Mouse (Mus musculus): ENCODE measurements around the gene Zfp455. TPM values are rescaled to one million over a fixed set of nuclear protein-coding genes. Genes with fewer than 3 reads are reported as not detected.
"Not testable (repeated sequence)": the region's sequence is repeated elsewhere in the genome, so short reads cannot be mapped to it uniquely, and the experiment has no call there.

The Zfp455 gene
- polyA plus RNA-seq (2015; fragmentation: Nextera tagmentation; extraction: Ambion mirVana): 1.5 and 1.9 TPM in 2 replicates

DNA sequence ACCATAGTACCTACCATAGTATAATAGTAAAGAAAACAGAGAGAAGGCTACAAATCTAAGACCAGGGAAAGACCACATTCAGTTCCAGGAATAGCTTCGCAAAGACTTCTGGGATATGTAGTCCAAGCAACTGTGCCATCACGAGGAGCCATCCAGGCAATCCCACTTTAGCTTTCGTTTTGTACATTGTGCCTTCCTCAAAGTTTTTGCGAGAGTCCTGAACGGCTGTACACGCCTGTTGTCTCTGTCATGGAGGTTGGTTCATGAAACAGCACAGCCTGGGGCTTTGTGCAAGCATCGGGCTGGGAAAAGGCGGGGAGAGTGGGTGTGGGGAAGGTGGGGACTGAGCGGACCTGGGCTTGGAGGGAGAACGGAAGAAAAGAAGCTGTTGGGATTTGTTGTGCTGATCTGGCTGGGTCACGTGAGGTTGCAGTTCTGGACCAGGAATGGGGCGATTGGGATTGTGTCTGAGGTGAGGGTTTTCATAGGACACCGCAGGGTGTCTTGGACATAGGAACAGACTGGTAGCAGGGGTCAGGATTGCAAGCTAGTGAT is at the start of gene Zfp455:
Gene Zfp455, plus strand, starts transcription at position 167 of the 555 bp plus-strand sequence.
- no peaks in the 10 kb centered on the region for H3K36me3 ChIP-seq
- H3K4me1 ChIP-seq: peaks cover 5% of the 10 kb centered on the region; the same call in 1 of the 2 replicates
- peak within 1 kb of the TSS; percentile 60 for H3K4me2 ChIP-seq
- H3K4me3 ChIP-seq (replicated peaks): peak within 1 kb of the TSS; percentile 75
- ATAC-seq (replicated peaks; ENCODE audit: low FRiP score): peak; percentile 95
- WGBS: 5% methylated on average over 13 of the region's 13 CpGs
- peak within 1 kb of the TSS; percentile 54; the same call in 1 of the 2 replicates for H3K27ac ChIP-seq
- H3K27me3 ChIP-seq: no peaks in the 10 kb centered on the region
- no peaks in the 10 kb centered on the region for H3K9me3 ChIP-seq (replicated peaks)
- H3K9ac ChIP-seq: peak within 1 kb of the TSS; percentile 66

DNA sequence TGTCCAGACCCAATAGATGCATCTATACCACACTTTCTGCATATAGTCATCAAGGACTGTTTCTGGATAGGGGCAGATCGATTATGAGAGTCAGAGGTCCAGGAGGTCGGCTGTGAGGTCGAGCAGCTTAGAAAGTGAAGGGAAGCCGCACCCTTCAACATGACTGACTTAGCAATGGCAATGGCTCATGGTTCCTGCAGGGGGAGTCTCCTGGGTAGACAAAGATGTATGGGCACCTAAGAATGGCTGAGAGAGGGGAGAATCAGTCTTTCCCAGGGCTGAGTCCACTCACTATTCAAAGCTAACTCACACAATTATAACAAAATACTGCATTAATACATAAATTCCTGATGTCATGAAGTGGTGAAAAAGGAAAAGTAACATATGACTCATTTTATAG is 28.2 kb upstream of the Zfp455 start:
- not testable (repeated sequence) for H3K36me3 ChIP-seq; ATAC-seq (replicated peaks; ENCODE audit: low FRiP score); H3K9ac ChIP-seq; H3K27me3 ChIP-seq; H3K4me3 ChIP-seq (replicated peaks); H3K4me2 ChIP-seq; H3K4me1 ChIP-seq; H3K9me3 ChIP-seq (replicated peaks); H3K27ac ChIP-seq
- WGBS: 59% methylated on average over 4 of the region's 4 CpGs

DNA sequence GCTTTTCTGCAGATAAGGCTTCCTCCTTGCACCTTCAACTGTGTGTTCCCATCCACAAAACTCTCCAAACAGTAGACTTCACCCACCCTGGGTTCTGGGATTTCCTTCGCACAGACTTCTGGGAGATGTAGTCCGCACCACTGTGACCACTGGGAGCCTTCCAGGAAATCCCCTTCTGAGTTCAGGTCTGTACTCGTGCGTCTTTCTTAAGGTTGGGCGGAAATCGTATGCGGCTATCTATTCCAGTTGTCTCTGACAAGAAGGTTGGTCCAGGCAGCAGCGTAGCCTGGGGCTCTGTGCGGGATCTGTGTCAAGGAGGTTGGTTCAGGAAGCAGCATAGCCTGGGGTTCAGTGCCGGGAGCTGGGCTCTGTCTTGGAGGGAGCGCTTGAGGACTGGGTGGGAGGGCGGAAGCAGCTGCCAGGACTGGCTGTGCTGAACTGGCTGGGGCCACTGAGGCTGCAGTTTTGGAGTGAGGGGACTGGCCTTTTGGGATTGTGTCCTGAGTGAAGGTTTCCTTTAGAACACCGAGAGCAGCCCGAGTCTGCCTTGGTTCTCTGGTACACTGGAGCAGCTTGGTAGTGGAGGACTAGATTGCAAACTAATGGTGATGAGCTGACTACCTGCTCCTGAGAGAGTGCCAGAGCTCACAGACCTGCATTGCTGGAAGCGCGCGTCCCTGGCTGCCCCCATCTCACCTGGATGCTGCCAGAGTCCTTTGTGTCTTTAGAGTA is 21.1 kb upstream of the Zfp455 start, which contains the start of gene Rsl1:
Gene Rsl1, plus strand, starts transcription at position 192 of the 732 bp plus-strand sequence.
- peak; percentile 100 for ATAC-seq (replicated peaks; ENCODE audit: low FRiP score)
- WGBS: under 1% methylated on average over 17 of the region's 17 CpGs
- peak within 1 kb of the TSS; percentile 76 for H3K4me3 ChIP-seq (replicated peaks)
- H3K4me2 ChIP-seq: peak within 1 kb of the TSS; percentile 66
- not testable (repeated sequence) for H3K9me3 ChIP-seq (replicated peaks); H3K27me3 ChIP-seq; H3K4me1 ChIP-seq
- peak within 1 kb of the TSS; percentile 61 for H3K9ac ChIP-seq
- peak within 1 kb of the TSS; percentile 81 for H3K27ac ChIP-seq
- H3K36me3 ChIP-seq: peaks cover 13% of the 10 kb centered on the region; the same call in 1 of the 2 replicates

DNA sequence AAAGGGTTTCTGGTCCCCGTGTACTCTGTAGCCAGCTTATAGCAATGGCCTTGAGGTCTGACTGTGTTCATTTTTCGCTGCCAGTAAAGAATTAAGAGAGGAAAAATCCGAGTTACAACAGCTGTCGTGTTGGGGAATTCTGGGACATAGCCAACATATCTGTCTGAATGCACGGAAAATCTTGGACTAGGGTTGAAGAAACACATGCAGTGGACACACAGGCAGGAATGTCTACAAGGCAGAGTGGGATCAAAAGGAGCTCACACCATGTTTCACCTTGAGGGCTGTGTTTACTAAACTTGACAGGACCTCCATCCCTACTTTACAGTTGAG is 20.6 kb upstream of the Zfp455 start:
- Histone ChIP-seq H3K27ac (no peak overlapping the region), H3K9ac (peak overlapping the region; percentile 61), H3K4me2 (peak overlapping the region; percentile 66), H3K27me3 (no peaks in the 10 kb centered on the region), H3K9me3 (replicated peaks) (no peaks in the 10 kb centered on the region), H3K36me3 (peaks cover 15% of the 10 kb centered on the region; the same call in 1 of the 2 replicates), H3K4me1 (peaks cover 6% of the 10 kb centered on the region; the same call in 1 of the 2 replicates), H3K4me3 (replicated peaks) (peak overlapping the region; percentile 76)
- ATAC-seq (replicated peaks; ENCODE audit: low FRiP score): no peak
- 18% methylated on average over 5 of the region's 5 CpGs for WGBS

DNA sequence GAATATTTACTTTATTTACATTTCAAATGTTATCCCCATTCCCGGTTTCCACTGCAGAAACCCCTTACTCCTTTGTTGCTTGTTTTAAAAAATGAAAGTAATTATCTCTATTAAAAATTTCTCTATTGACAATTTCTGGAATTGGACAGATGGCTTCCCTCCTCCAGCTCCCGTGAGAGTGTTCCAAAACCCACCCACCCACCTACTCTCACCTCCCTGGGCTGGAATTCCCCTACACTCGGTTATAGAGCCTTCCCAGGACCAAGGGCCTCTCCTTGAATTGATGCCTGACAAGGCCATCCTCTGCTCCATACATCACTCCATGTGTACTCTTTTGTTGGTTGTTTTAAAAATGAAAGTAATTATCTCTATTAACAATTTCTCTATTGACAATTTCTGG is 7.3 kb downstream of the Zfp455 start:
- H3K9ac ChIP-seq: no peak overlapping the region
- H3K27ac ChIP-seq: no peak overlapping the region
- ATAC-seq (replicated peaks; ENCODE audit: low FRiP score): no peak
- H3K4me3 ChIP-seq (replicated peaks): no peak overlapping the region
- no peaks in the 10 kb centered on the region for H3K36me3 ChIP-seq
- WGBS: 80% methylated on average over 3 of the region's 3 CpGs
- no peaks in the 10 kb centered on the region for H3K27me3 ChIP-seq
- no peaks in the 10 kb centered on the region for H3K4me1 ChIP-seq
- H3K9me3 ChIP-seq (replicated peaks): no peaks in the 10 kb centered on the region
- no peak overlapping the region for H3K4me2 ChIP-seq

DNA sequence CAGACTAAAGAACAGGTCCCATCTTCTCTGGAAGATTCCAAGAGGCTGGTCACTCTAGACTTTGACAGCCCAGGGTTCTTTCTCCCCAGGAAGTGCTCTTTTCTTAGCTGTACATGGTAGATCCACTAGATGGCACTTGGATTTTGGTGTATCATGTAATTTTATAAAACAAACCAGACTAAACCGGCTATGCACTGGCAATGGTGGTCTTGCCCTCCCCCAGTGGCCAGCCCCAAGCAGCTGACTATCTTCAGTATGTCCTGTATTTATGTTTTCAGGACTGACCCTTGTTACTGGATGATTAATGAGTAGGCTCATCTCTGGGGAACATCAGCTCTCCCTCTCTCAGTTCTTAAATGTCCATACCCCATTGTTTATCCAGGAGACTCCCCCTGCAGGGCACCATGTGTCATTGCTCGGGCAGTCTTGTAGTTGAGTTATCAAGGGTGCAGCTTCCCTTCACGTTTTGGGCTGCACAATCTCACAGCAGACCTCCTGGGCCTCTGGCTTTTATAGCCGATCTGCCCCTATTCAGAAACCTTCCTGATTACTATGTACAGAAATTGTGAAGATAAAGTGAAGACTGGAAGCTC is 19.8 kb downstream of the Zfp455 start:
- Histone ChIP-seq H3K36me3 (no peaks in the 10 kb centered on the region), H3K27me3 (no peaks in the 10 kb centered on the region), H3K9me3 (replicated peaks) (no peaks in the 10 kb centered on the region), H3K9ac (no peak overlapping the region), H3K4me3 (replicated peaks) (no peak overlapping the region), H3K4me2 (no peak overlapping the region), H3K27ac (no peak overlapping the region), H3K4me1 (no peaks in the 10 kb centered on the region)
- WGBS: 53% methylated on average over 4 of the region's 4 CpGs
- ATAC-seq (replicated peaks; ENCODE audit: low FRiP score): peak; percentile 49

Other genes starting within 250 kb of the Zfp455 start
- 3.3 and 3.4 TPM in 2 replicates for gene Zfp712, start 133.3 kb upstream of the Zfp455 start, polyA plus RNA-seq (2015; fragmentation: Nextera tagmentation; extraction: Ambion mirVana)
- 5.7 and 6.5 TPM in 2 replicates for gene Zfp708, start 96.5 kb upstream of the Zfp455 start, polyA plus RNA-seq (2015; fragmentation: Nextera tagmentation; extraction: Ambion mirVana)
- gene Gm28557, start 85.9 kb upstream of the Zfp455 start, polyA plus RNA-seq (2015; fragmentation: Nextera tagmentation; extraction: Ambion mirVana): 3.5 and 3.7 TPM in 2 replicates
- gene Rslcan18, start 78.2 kb upstream of the Zfp455 start, polyA plus RNA-seq (2015; fragmentation: Nextera tagmentation; extraction: Ambion mirVana): 0.33 and 0.42 TPM in 2 replicates
- gene Zfp759, start 72.8 kb upstream of the Zfp455 start, polyA plus RNA-seq (2015; fragmentation: Nextera tagmentation; extraction: Ambion mirVana): 1.9 and 2.5 TPM in 2 replicates
- gene Rsl1, start 21.3 kb upstream of the Zfp455 start, polyA plus RNA-seq (2015; fragmentation: Nextera tagmentation; extraction: Ambion mirVana): 7.3 TPM in 2 replicates
- gene Zfp458, start 84.0 kb downstream of the Zfp455 start, polyA plus RNA-seq (2015; fragmentation: Nextera tagmentation; extraction: Ambion mirVana): 2.1 TPM in 2 replicates
- gene Zfp457, start 112.0 kb downstream of the Zfp455 start, polyA plus RNA-seq (2015; fragmentation: Nextera tagmentation; extraction: Ambion mirVana): 0.39 and 1.00 TPM in 2 replicates
- gene Zfp595, start 138.1 kb downstream of the Zfp455 start, polyA plus RNA-seq (2015; fragmentation: Nextera tagmentation; extraction: Ambion mirVana): 2.2 and 2.5 TPM in 2 replicates
- gene Gm28044, start 166.0 kb downstream of the Zfp455 start, polyA plus RNA-seq (2015; fragmentation: Nextera tagmentation; extraction: Ambion mirVana): 0.47 TPM in 1 of 2 replicates, not detected in the other
- 1.5 TPM in 2 replicates for gene Zfp953, start 166.1 kb downstream of the Zfp455 start, polyA plus RNA-seq (2015; fragmentation: Nextera tagmentation; extraction: Ambion mirVana)
- 0.21 and 0.50 TPM in 2 replicates for gene Gm28041, start 181.2 kb downstream of the Zfp455 start, polyA plus RNA-seq (2015; fragmentation: Nextera tagmentation; extraction: Ambion mirVana)
- 1.5 TPM in 2 replicates for gene Zfp456, start 181.3 kb downstream of the Zfp455 start, polyA plus RNA-seq (2015; fragmentation: Nextera tagmentation; extraction: Ambion mirVana)
- 5.6 and 6.7 TPM in 2 replicates for gene Zfp429, start 205.3 kb downstream of the Zfp455 start, polyA plus RNA-seq (2015; fragmentation: Nextera tagmentation; extraction: Ambion mirVana)
- gene Zfp459, start 226.9 kb downstream of the Zfp455 start, polyA plus RNA-seq (2015; fragmentation: Nextera tagmentation; extraction: Ambion mirVana): 1.0 and 1.1 TPM in 2 replicates

Data from kidney, embryonic 15.5 days (tissue).